Mouse (Mus musculus) E14TG2a.4 (cell line): ENCODE measurements around the gene Als2cl.

Experiments
- H3K27me3 ChIP-seq: 2 replicates; pipeline ENCODE4 v1.6.1; 2014; ENCODE audit warnings: low read length, control low read depth; ENCODE audit not compliant: insufficient read depth
- H3K36me3 ChIP-seq: 2 replicates; pipeline ENCODE4 v1.6.1; 2014; ENCODE audit warnings: low read length, control low read depth; ENCODE audit not compliant: insufficient read depth
- H3K4me1 ChIP-seq: replicated peaks from 2 replicates; pipeline ENCODE4 v1.6.1; 2014; ENCODE audit warnings: low read depth, low read length, control low read depth
- H3K4me3 ChIP-seq: replicated peaks from 2 replicates; pipeline ENCODE4 v1.5.1; 2014; ENCODE audit warnings: mild to moderate bottlenecking, low read length
- H3K9me3 ChIP-seq: 2 replicates; pipeline ENCODE4 v1.6.1; 2014; ENCODE audit warnings: low read length, control low read depth
- CTCF ChIP-seq: conservative IDR thresholded peaks from 2 replicates; pipeline ENCODE4 v1.5.1; 2014; ENCODE audit warnings: low read length
- NANOG ChIP-seq: IDR thresholded peaks from 2 replicates; pipeline ENCODE4 v1.6.1; 2014; ENCODE audit warnings: borderline replicate concordance, low read length, mixed read lengths
- POU5F1 ChIP-seq: IDR thresholded peaks from 2 replicates; pipeline ENCODE4 v1.6.1; 2014; ENCODE audit warnings: low read length, borderline replicate concordance

The Als2cl gene

DNA sequence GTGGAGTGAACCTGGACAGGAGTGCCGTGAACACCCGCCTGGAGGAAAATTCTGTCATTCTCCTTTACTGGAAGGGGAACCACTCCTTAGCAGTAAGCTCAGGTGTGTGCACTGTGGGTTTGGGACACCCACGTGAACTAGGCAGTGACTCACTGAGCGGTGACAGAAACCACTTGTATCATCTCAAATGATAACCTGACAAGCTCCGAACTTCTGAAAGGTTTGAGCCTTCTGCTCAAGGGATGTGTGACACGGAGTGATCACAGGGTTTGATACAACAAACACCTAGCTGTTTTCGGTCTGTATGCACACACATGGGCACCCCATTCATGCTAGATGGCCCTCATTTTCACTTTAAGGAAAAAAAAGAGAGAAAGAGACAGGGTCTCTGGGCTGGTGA is 37.1 kb downstream of the Als2cl start, which contains the start of gene Fam240a:
Gene Fam240a, minus strand, starts transcription at position 76 of the 400 bp plus-strand sequence.
- H3K9me3 ChIP-seq: no peaks in the 10 kb centered on the region
- peaks cover 16% of the 10 kb centered on the region for H3K27me3 ChIP-seq
- peaks cover 27% of the 10 kb centered on the region for H3K4me1 ChIP-seq
- H3K36me3 ChIP-seq: no peaks in the 10 kb centered on the region
- TF ChIP-seq CTCF (no peak), NANOG (no peak), POU5F1 (no peak)
- peak within 1 kb of the TSS; percentile 50 for H3K4me3 ChIP-seq

DNA sequence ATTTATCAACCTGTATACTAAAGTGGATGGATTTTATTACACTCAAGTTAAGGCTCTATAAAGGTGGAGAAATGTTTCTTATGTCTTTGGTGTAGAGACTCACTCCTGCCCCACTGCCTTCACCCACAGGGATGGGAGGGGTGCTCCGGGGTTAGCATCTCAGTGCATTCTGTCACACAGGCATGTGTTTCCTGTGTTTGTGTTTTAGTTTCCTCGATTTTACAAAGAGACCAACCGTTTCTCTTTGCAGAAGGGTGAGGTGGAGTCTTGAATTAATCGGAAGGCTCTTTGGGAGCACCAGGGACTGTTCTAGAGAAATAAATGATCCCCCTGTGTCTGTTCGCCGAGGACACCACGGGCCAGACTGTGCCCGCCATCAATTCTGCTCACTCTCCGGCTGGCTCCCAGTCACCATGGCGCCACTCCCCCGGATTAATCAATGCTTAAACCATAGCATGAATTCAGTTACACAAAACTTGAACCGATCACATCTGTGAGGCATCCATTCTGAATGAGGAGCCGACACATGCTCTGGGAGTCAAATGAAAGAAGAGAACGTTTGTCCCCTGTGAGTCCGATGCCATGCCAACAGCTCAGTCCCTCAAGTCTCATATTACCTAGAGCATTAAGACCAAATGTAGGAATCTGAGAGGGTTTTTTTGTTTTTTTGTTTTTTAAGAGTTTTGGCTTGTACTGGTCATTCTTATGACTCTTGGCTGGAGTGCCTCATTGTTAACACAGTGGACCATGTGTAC is 41.2 kb downstream of the Als2cl start:
- Histone ChIP-seq H3K27me3 (peaks cover 6% of the 10 kb centered on the region; the same call in 1 of the 2 replicates), H3K4me3 (no peak overlapping the region), H3K9me3 (no peaks in the 10 kb centered on the region), H3K36me3 (no peaks in the 10 kb centered on the region), H3K4me1 (peaks cover 18% of the 10 kb centered on the region)
- TF ChIP-seq POU5F1: no peak
- TF ChIP-seq CTCF: no peak
- TF ChIP-seq NANOG: no peak

DNA sequence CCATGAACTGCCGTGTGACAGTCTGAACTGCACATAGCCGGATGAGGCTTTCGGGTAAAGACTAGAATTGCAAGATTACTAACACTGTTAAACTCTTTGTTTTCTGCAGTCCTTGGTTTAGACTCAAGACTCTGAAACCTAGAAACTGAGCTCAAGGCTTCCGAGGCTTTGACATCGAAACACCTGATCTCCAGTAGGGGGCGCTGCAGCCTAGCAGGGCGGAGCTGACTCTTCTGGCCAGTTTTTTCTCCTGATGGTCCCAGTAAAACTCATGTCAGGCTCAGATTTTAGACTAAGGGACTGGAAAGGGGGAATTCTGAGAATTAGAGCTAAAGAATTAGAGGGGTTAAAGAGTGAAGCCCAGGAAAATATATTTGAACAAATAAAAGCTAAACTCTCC is 43.1 kb downstream of the Als2cl start:
- H3K36me3 ChIP-seq: no peaks in the 10 kb centered on the region
- H3K9me3 ChIP-seq: no peaks in the 10 kb centered on the region
- TF ChIP-seq CTCF (peak; percentile 88), NANOG (no peak), POU5F1 (no peak)
- no peaks in the 10 kb centered on the region for H3K27me3 ChIP-seq
- no peak overlapping the region for H3K4me3 ChIP-seq
- peaks cover 16% of the 10 kb centered on the region for H3K4me1 ChIP-seq

DNA sequence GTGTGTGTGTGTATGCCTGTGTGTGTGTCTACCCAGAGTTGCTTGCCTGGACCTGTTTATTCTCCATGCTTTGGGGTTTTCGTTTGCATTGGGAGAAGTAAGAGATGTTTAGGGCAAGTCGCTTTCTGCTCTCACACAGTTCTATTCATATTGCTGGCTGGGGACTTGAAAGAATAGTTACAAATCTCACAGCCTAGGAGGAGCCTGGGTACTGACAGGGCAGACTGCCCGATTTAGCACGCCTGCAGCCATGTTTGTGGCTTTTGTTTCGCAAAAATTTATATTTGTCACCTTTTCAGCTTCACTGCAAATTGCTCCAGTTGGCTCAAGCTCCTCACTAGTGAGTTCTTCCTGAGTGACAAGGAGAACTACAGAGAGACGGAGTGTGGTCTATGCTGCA is 51.9 kb downstream of the Als2cl start:
- peaks cover 23% of the 10 kb centered on the region for H3K36me3 ChIP-seq
- TF ChIP-seq POU5F1 (no peak), NANOG (no peak), CTCF (no peak)
- peaks cover 10% of the 10 kb centered on the region for H3K4me1 ChIP-seq
- H3K27me3 ChIP-seq: no peaks in the 10 kb centered on the region
- no peaks in the 10 kb centered on the region for H3K9me3 ChIP-seq
- H3K4me3 ChIP-seq: no peak overlapping the region

DNA sequence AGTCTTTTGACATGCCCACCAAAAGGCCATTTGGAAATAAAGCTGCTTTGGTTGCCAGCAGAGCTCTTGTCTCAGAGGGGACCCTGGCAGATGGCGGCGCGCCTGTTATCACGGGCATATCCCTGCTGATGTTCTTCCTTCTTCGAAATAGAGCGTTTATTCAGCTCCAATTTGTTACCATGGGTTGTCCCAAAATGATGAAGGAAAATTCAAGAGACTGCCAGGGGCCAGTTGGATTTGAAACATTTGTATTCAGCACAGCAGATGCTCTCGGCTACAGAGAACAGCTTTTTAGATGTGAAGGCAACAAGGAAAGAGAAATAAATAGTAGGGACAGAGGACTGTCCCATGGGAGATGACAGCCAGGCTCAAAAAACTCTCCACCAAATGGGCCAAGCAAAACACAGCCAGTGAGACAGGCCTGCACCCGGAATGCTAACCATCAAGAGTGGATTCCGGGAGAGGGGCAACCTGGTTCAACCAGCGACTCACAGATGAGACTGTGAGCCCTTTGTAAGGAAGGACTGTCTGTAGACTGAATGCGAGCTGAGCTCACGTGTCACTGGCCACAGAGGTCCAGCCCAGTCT is 54.3 kb downstream of the Als2cl start:
- no peak for TF ChIP-seq CTCF
- TF ChIP-seq POU5F1: no peak
- no peaks in the 10 kb centered on the region for H3K9me3 ChIP-seq
- no peak overlapping the region for H3K4me3 ChIP-seq
- H3K27me3 ChIP-seq: no peaks in the 10 kb centered on the region
- H3K4me1 ChIP-seq: peaks cover 14% of the 10 kb centered on the region
- H3K36me3 ChIP-seq: peaks cover 31% of the 10 kb centered on the region

DNA sequence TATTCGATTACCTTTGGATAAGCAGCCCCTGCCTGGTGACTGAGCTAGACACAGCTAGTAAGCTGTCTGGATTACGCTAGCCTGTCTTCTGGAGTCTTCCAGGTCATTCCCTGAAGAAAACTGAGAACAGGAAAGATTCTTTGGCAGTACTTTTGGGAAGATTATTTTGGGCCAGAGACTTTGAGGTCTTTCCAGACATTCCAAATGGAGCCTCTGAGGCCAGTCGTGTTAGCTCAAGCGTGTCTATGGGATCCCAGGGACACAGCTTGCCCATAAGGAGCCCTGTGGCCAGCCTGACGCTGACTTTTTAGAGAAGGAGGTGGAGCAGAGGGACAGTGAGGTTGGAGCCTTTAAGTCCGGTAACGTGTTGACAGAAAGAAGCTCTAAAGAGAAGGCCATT is 56.3 kb downstream of the Als2cl start:
- no peak for TF ChIP-seq CTCF
- no peak for TF ChIP-seq NANOG
- TF ChIP-seq POU5F1: no peak
- Histone ChIP-seq H3K4me1 (peaks cover 28% of the 10 kb centered on the region), H3K36me3 (peaks cover 51% of the 10 kb centered on the region), H3K27me3 (no peaks in the 10 kb centered on the region), H3K9me3 (no peaks in the 10 kb centered on the region), H3K4me3 (no peak overlapping the region)

DNA sequence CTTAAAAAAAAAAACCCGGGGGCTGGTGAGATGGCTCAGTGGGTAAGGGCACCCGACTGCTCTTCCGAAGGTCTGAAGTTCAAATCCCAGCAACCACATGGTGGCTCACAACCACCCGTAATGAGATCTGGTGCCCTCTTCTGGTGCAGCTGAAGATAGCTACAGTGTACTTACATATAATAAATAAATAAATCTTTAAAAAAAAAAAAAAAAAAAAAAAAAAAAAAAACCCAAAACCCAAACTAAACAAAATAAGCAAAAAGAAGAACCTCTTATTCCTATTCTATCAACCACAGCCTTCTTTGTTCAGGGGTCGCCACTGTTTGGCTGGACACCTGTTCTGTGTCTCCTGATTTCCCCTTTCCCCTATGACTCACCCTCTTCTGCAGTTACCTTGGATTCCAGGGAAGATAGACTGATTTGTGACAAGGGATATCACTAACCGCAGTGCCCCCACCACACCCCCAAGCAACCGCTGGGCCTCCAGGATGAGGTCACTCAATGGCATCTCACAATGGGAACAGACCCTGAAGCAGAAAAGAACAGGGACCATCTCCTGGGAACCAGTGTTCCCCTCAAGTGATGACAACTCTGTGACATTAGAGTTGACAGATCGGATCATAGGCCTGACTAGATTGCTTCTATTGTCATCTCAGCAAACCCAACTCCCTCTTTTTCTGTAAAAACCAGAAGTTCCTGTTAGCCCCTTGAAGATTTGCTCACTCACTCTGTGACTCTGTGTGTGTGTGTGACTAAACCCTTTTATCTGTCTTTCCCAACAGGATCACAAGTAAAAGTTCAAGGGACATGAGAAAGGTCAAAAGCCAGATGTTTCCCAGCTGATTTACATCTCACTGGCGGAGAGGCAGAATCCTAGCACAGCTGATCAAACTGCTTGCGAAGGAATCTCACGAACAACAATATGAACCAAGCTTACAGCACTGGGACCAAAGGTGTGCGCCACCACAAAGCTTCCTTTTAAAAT is 58.1 kb downstream of the Als2cl start:
- H3K4me1 ChIP-seq: peaks cover 45% of the 10 kb centered on the region
- H3K4me3 ChIP-seq: no peak overlapping the region
- H3K27me3 ChIP-seq: no peaks in the 10 kb centered on the region
- H3K9me3 ChIP-seq: no peaks in the 10 kb centered on the region
- peaks cover 70% of the 10 kb centered on the region for H3K36me3 ChIP-seq
- TF ChIP-seq NANOG (no peak), POU5F1 (no peak), CTCF (no peak)

DNA sequence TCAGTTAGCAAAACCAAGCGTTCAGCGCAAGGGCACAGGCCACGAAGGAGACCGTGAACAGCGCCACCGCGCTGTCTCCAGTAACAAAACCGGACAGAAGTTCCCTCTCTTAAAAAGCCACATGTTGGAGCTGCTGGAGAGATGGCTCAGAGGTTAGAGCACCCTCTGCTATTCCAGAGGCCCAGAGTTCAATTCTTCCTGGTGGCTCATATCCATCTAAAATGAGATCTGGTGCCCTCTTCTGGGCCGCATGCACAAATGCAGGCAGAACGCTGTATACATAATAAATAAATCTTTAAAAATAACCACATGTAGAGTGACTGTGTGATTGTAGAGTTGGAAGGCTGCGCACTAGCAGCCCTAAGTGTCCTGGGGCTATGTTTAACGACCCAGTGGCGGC is 64.6 kb downstream of the Als2cl start:
- Histone ChIP-seq H3K36me3 (peaks cover 55% of the 10 kb centered on the region), H3K4me3 (peak overlapping the region; percentile 87), H3K27me3 (no peaks in the 10 kb centered on the region), H3K9me3 (no peaks in the 10 kb centered on the region), H3K4me1 (peaks cover 35% of the 10 kb centered on the region)
- TF ChIP-seq CTCF (peak; percentile 41), POU5F1 (no peak)
